Mouse (Mus musculus) cerebellum, adult 18-20 months (tissue): ENCODE measurements around the gene Npc2.

Experiments used
- DNase-seq, 2 experiments: peaks; one replicate each; pipeline ENCODE4 v3.0.0; 2021

The Npc2 gene

GRCm38 (mm10) chr12:84772726-84773441 is at the start of gene Npc2, which contains the start of gene Isca2:
TSS of gene Npc2 (minus strand) at chr12:84773152.
TSS of gene Isca2 (plus strand) at chr12:84773251.
- peak; percentile 94 to 98 for DNase-seq

DNA sequence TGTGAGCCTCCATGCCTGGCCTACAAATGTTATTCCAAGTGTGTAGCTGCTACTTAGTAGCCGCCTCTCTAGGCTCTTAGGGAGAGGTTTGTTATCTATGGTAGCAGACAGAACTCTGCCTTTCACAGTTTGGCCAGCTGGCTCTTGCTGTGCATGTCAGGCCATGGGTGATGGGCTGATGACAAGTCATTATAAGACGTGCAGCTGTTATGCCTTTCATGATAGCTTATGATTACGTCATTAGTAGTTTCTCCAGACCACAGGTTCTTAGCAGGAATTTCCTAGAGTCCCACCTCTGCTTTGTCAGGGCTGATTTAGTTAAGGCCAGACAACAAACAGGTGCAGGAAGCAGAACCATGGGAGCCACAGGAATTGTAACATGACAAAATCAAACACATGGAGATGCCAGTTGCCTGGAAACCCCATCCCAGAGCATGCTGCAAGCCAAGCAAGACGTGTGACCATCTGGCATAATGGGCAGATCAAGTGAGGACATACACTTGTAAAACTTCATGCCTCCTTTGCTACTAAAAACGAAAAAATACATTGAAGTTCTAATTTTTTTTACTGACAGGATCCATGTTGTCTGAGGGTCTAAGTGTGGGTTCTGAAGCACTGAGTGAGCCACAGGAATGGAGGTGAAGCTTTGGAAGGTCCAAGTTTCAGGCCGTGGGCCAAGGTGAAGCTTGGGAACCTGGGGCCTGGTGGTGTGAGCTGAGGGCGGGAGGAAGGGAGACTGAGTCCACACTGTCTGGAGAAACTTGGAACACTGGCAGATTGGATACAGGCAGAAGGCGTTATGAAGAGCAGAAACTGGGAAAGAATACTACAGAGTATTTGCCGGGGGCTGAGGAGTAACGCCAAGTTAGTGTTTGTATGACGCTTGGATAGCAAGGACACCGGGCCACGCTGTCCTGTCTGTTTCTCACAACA is 46.5 kb upstream of the Npc2 start:
- DNase-seq = peak; percentile 55 to 62

- DNase-seq = no peak
Observed at GRCm38 (mm10) chr12:84818496-84818895, 45.5 kb upstream of the Npc2 start.

GRCm38 (mm10) chr12:84814663-84815325 is 41.8 kb upstream of the Npc2 start:
- DNase-seq = no peak

DNA sequence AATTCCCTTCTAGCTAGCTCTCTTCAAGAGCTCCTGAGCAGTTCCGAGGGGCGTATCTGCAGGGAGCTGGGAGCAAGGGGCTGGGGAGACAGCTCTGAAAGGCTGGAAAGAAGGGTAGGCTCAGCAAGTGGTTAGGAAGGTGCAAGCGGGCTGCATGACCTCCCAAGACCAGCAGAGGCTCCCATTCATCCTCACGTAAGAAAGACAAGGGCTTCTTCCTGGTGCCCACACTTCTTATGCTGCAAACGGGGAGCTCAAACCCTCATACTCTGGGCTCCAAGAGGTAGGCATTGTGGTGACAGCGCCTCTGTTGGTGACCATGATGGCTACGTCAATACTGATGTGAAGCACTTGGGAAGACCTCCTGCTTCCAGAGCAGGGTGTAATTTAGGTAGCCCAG is 40.8 kb upstream of the Npc2 start:
- DNase-seq = no peak

DNA sequence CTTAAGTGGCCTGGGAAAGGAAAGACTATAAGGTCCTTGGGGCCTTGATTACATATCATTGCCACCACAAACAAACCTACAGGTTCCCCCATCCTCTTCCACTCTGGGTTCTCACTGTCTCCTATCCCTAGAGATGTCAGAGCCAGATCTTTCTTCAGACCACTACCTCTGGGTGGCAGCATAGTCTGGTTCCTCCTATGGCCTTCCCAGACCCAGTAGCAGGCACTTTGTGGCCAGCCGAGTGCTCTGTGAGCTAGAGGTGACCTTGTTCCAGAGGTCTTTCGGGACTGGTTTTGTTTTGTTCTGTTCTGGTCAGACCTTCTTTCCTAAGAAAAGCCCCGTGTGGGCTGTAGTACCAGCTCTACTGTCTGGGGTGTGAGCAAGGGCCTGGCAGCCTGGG is 39.1 kb upstream of the Npc2 start:
- DNase-seq = peak in 1 of 2 experiments; percentile 54

GRCm38 (mm10) chr12:84811510-84811909 is 38.6 kb upstream of the Npc2 start:
- DNase-seq = no peak

DNA sequence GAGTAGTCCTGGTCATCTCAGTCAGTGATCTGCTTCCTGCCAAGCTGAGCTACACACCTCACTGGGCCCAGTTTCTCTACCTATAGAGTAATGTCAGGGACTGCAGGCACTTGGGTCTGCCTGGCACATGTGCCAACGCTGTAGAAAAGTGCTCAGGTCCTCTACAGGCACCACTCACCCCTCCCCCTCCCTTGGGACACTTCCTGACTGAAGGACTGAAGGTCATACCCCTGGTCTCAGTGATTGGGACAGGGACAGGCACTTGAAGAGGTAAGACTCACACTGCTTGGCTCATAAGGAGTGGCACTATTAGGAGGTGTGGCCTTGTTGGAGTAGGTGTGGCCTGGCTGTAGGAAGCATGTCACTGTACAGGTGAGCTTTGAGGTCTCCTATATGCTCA is 37.9 kb upstream of the Npc2 start:
- DNase-seq = no peak

DNA sequence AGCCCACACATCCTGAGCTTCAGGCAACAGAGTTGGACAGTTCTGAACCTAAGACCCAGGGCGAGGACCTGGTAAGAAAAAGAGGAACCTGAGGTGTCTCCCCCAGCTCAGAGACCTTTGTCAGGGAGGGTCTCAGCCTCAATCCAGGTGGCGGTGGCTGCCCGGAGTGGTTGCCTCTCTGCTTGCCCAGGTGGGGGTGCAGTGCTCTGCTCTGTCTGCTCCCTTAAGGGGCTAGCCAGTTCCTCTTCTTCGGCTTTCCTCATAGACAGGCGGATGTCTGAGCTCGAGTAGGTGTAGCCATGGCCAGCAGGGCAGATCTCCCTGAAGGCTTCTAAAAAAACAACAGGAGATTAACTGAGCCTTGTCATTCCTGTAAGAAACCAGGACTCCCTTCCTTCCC is 36.1 kb upstream of the Npc2 start:
- no peak for DNase-seq

GRCm38 (mm10) chr12:84807351-84807750 is 34.4 kb upstream of the Npc2 start:
- peak; percentile 75 to 85 for DNase-seq

DNA sequence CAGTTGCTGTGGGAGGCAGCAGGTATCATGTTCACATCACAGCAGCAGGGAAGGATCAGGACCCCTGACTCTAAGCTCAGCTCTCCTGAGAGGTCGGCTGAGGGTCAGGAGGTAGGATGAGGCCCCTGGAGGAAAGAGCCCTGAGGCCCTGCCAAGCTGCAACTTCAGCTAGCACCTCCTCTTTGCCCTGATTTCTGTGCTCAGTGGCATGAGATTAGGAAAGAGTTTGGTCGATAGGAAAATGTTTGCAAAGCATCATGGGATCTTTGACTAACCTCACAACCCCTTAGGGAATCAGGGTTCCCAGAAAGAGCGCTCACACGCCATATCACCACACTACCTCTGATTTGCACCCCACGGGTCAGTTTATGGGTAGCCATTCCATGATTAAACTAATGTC is 33.8 kb upstream of the Npc2 start:
- no peak for DNase-seq

DNA sequence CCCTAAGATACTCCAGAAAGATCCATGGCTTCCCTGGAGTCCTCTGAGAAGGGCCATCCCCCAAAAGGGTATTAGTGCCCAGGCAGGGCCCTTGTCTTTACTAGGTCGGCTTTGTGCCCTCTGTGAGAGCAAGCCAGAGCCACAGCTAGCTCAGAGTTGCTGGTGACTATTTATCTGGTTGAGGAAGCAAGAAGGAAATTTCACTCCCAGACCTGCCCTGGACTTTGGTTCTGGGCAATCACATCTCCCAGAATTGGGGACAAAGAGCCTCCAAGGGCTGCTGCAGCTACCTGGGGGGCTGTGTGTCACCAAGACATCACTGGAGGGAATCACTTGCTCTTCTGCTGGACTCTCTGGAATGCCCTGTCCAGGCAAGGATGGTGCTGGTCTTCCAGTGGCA is 33.1 kb upstream of the Npc2 start:
- no peak for DNase-seq

- DNase-seq = peak in 1 of 2 experiments; percentile 23
Observed at GRCm38 (mm10) chr12:84805228-84805842, 32.4 kb upstream of the Npc2 start.

- no peak for DNase-seq
Observed at GRCm38 (mm10) chr12:84802625-84803024, 29.7 kb upstream of the Npc2 start.

DNA sequence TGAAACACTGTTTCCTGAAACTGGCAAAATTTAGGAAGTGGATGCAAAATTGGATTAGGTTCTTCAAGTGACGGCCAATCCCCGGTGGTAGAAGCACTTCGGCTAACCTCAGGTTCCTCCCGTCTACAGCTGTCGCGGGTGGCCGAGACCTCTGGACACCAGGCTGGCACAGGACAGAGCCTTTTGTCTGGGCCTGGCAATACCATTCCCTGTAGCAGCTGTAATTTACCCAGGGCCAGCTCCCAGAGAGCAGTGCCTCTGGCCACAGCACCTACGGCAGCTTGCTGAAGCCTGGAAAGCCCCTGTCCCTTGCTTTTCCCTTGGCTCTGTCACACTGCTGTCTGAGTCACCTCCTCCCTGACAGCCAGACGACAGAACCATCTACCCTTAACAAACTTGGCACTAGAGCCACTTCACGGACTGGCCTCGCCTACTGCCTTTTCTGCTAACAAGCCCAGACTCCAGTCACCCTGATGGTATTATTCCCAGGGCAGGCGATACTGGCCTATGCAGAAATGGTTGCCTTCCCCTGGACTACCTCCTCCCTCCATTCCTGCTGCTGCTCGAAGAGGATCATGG is 28.7 kb upstream of the Npc2 start:
- no peak for DNase-seq

- no peak for DNase-seq
Observed at GRCm38 (mm10) chr12:84800419-84800818, 27.5 kb upstream of the Npc2 start.

GRCm38 (mm10) chr12:84799086-84799485 is 26.1 kb upstream of the Npc2 start:
- no peak for DNase-seq

GRCm38 (mm10) chr12:84794647-84795046 is 21.7 kb upstream of the Npc2 start:
- DNase-seq = no peak

DNA sequence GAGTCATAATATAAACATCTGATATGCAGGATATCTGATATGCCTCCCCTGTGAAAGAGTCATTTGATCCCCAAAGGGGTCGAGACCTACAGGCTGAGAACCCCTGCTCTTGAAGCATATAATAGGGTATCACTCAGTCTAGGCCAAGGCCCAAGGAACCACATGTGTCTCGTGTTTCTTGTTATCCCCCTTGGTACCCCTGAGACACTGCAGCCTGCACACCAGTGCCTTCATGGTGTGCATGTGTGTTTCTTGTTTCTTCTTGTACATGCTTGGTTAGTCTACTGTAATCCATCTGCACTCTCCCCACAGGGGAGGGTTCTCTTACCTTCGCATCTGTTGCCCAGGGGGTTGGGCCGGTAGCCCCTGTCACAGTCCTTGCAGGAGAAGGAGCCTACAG is 19.7 kb upstream of the Npc2 start:
- DNase-seq = no peak

GRCm38 (mm10) chr12:84790853-84791252 is 17.9 kb upstream of the Npc2 start:
- no peak for DNase-seq

- DNase-seq = no peak
Observed at GRCm38 (mm10) chr12:84786091-84786490, 13.1 kb upstream of the Npc2 start.

DNA sequence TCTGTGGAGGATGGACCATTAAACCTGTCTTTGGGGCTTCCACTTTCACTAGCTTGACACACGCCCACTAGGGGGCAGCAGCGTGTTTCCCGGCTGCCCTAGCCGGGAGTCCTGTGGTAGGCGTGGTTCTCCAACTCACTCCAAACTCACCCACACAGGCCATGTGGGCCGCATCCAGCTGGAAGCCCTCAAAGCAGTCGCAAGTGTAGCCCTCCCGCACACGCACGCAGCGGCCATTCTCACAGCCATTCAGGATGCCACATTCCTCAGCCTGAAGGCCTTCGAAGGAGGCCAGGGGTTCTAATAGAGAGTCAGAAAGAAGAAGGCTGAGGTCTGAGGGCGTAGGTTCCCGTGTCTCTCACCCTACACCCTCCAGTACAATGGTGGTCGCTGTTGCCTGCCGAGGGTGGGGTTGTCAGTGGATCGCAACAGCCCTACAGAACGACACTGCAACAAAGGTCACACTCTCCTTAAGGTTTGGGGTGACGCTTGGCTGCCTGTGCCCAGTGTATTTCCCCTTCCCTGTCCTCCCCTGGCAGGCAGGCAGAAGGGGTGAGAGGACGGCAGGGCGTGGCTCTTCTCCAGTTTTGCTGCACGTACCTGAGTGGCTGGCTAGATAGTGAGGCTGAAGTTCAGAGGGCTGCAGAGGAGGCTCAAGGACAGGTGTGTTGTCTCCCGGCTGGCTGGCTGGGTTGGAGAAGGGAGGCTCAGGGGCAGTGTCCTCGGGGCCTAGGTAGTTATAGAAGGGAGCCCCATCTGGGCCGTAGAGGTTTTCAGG is 11.8 kb upstream of the Npc2 start:
- DNase-seq = peak; percentile 91 to 94
